Comparison of ENCODE assay signal across 8 mouse cellular contexts in the genomic region with DNA sequence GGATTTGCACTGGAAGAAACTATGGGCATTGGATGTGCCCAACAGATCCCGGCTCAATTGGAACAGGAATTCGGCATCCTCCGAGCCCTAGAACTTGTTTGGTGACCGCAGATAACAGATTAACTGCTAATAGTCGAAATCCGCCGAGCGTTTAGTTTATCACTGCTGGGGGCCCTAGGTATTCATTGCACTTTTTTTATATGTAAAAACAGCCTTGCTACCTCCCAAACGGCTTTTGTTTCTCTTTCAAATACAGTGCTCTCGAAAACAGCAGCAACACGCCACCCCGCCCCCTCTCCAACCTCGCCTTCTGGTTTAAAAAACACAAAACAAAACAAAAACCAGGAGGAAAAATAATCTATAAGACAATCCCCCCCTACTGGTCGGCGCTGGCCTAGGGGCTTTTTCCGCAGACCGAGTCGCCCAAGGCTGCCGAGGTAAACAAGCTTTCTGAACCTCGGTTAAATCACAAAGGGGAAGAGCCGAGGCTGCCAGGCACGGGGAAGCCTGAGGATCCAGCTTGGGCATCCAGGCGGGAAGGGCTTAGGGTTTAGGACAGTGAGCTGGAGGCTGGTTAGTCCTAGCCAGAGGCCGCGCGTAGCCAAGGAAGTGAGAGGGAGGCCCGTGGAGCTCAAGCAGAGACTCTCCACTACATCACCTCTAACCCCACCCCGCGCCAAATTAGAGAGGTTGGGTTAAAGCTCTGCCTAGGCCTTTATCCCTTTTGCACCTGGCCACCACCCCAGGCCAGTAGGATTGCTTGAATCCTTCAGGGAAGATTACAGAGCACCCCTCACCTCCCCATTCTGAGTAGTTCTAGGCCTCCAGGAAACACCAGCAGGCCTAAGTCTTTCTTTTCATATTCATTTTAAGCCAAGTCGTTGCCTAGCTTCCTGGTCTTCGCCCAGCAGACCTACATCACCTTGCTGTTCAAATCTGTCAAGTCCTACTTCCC. TPM values are rescaled to one million over a fixed set of nuclear protein-coding genes. Genes with fewer than 3 reads are reported as not detected.
DNase-seq lines count a peak whose midpoint lies in the region; ATAC-seq and TF ChIP-seq lines count a peak whose summit lies in the region.

No protein-coding gene starts in this region.

- peaks cover 97% of the 10 kb centered on the region for H3K27me3 ChIP-seq in heart, embryonic 10.5 days (ENCODE audit: insufficient read depth, poor library complexity, severe bottlenecking)
- peaks cover 65% of the 10 kb centered on the region for H3K27me3 ChIP-seq in embryonic facial prominence, embryonic 12.5 days
- H3K27me3 ChIP-seq in lung, postnatal 0 days (replicated peaks; ENCODE audit: insufficient read depth, low read length) = no peaks in the 10 kb centered on the region

- peak; percentile 41 for TF ChIP-seq CTCF in lung, postnatal 0 days (IDR thresholded peaks at IDR 0.05)

- 10% methylated on average over 31 of the region's 31 CpGs for WGBS in heart, embryonic 10.5 days
- WGBS in embryonic facial prominence, embryonic 12.5 days = 10% methylated on average over 31 of the region's 31 CpGs
- WGBS in lung, postnatal 0 days = 25% methylated on average over 31 of the region's 31 CpGs

- no peaks in the 10 kb centered on the region for H3K9me3 ChIP-seq in heart, embryonic 10.5 days
- H3K9me3 ChIP-seq in embryonic facial prominence, embryonic 12.5 days = no peaks in the 10 kb centered on the region
- no peaks in the 10 kb centered on the region for H3K9me3 ChIP-seq in lung, postnatal 0 days (ENCODE audit: low read length)

- H3K4me2 ChIP-seq in embryonic facial prominence, embryonic 12.5 days (replicated peaks) = 0 out of 2 replicates have a peak overlapping the region, but pooled peaks have one; percentile 1
- peak overlapping the region; percentile 30; the same call in 1 of the 2 replicates for H3K4me2 ChIP-seq in lung, postnatal 0 days (replicated peaks; ENCODE audit: low read depth, low read length)

- peaks cover 48% of the 10 kb centered on the region for H3K4me1 ChIP-seq in heart, embryonic 10.5 days
- H3K4me1 ChIP-seq in embryonic facial prominence, embryonic 12.5 days = peaks cover 31% of the 10 kb centered on the region
- H3K4me1 ChIP-seq in lung, postnatal 0 days (ENCODE audit: insufficient read depth, low read depth, low read length) = no peaks in the 10 kb centered on the region

- TF ChIP-seq EP300 in lung, postnatal 0 days (IDR thresholded peaks at IDR 0.05) = no peak

- peak overlapping the region; percentile 27; the same call in 1 of the 2 replicates for H3K4me3 ChIP-seq in heart, embryonic 10.5 days
- H3K4me3 ChIP-seq in embryonic facial prominence, embryonic 12.5 days = no peak overlapping the region
- H3K4me3 ChIP-seq in lung, postnatal 0 days (ENCODE audit: low read depth, low read length) = no peak overlapping the region

- no peak for DNase-seq in heart, embryonic 10.5 days (ENCODE audit: low spot score)
- DNase-seq in heart, adult 11 months = no peak
- peak; percentile 70 to 74 for DNase-seq in B cell, adult 2 months
- no peak for DNase-seq in lung, postnatal 0 days (ENCODE audit: low spot score)
- DNase-seq in adrenal gland, postnatal 25 days = no peak
- no peak for DNase-seq in adrenal gland, postnatal 4 days (ENCODE audit: low spot score in 2 of 2)
- DNase-seq in layer of hippocampus, adult 18-20 months (ENCODE audit: low spot score in 2 of 2) = no peak

- no peak overlapping the region for H3K9ac ChIP-seq in embryonic facial prominence, embryonic 12.5 days
- H3K9ac ChIP-seq in lung, postnatal 0 days (replicated peaks; ENCODE audit: low read depth) = no peak overlapping the region

- H3K27ac ChIP-seq in heart, embryonic 10.5 days = peak overlapping the region; percentile 84
- H3K27ac ChIP-seq in embryonic facial prominence, embryonic 12.5 days = no peak overlapping the region
- H3K27ac ChIP-seq in lung, postnatal 0 days (ENCODE audit: low read length) = no peak overlapping the region

- no peak for ATAC-seq in embryonic facial prominence, embryonic 12.5 days (ENCODE audit: insufficient number of reproducible peaks, insufficient read depth, low FRiP score, low TSS enrichment)
- ATAC-seq in lung, postnatal 0 days = no peak

- H3K36me3 ChIP-seq in heart, embryonic 10.5 days = no peaks in the 10 kb centered on the region
- no peaks in the 10 kb centered on the region for H3K36me3 ChIP-seq in embryonic facial prominence, embryonic 12.5 days
- H3K36me3 ChIP-seq in lung, postnatal 0 days (ENCODE audit: insufficient read depth, low read length) = no peaks in the 10 kb centered on the region

RNA-seq across cellular contexts. Expression of gene Bcor, which starts 6.7 kb away (rescaled TPM):
- polyA plus RNA-seq in heart, embryonic 10.5 days (2016; fragmentation: Nextera tagmentation; extraction: Ambion mirVana) = 17.5 and 20.8 TPM in 2 replicates
- polyA plus RNA-seq in embryonic facial prominence, embryonic 12.5 days (2016; fragmentation: Nextera tagmentation; extraction: Ambion mirVana) = 20.6 TPM in 2 replicates
- polyA plus RNA-seq in lung, postnatal 0 days (2015; fragmentation: Nextera tagmentation; extraction: Ambion mirVana) = 8.2 and 12.0 TPM in 2 replicates
- 22.0 and 22.7 TPM in 2 replicates for total RNA-seq in adrenal gland, postnatal 25 days (2021)
- total RNA-seq in adrenal gland, postnatal 4 days (2021) = 10 to 100 TPM; 34.6 to 37.8 TPM
- 10 to 100 TPM; 20.8 to 20.9 TPM for total RNA-seq in layer of hippocampus, adult 18-20 months (2021)

Comparison
In these comparisons a context has a peak if more than half of its experiments do, and no peak if none do; other contexts are left out.
1. DNase-seq: peak in B cell, adult 2 months (2 of 2); none in heart, embryonic 10.5 days (single experiment), heart, adult 11 months (single experiment), lung, postnatal 0 days (single experiment), adrenal gland, postnatal 25 days (single experiment), adrenal gland, postnatal 4 days (0 of 2) and layer of hippocampus, adult 18-20 months (0 of 2).